Mouse (Mus musculus): ENCODE data around the gene Zswim3. TPM values are rescaled to one million over a fixed set of nuclear protein-coding genes. Genes with fewer than 3 reads are reported as not detected.
A peak's percentile ranks its signal among the peaks of the same experiment; 100 is the strongest.

Gene Zswim3
- polyA plus RNA-seq, 1 experiment from 2014 or later, result 5.9 TPM

DNA sequence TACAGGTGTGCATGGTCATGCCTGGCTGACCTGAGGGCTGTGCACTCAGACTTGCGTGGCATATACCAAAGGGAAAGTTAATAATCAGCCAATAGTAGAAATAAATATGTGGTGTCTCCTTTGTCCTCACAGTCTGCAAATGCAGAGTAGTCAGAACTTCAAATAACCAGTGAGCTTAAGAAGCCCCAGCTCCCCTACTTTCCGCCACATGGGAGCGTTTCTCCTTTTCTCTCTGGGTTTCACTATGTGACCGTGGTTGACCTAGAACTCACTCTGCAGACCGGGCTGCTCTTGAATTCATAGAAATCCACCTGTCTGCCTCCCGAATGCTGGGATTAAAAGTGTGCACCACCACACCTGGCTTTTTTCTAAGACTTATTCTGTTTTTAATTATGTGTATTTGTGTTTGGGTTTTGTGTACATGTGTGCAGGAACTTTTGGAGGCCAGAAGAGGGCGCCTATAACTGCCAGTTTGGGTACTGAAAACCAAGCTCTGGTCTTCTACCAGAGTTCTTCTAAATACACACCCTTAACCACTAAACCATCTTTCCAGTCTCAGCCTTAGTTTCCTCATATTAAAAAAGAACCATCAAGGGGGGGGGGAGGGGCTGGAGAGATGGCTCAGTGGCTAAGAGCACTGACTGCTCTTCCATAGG lies 20.8 kb upstream of the Zswim3 start:
- 79% methylated on average over 7 of the region's 7 CpGs for WGBS
- Histone ChIP-seq H3K36me3 (ENCODE audit: control insufficient read depth, insufficient read depth, low read length) (peaks cover 9% of the 10 kb centered on the region), H3K9ac (ENCODE audit: low read length) (no peak overlapping the region), H3K27ac (replicated peaks in 1 of 2; ENCODE audit: control insufficient read depth in 1 of 2, insufficient read depth in 1 of 2, low read depth in 2 of 2, low read length in 2 of 2) (no peak overlapping the region), H3K9me3 (ENCODE audit: control insufficient read depth, low read length) (no peaks in the 10 kb centered on the region), H3K4me1 (ENCODE audit: control insufficient read depth in 2 of 2, insufficient read depth in 2 of 2, low read length in 2 of 2) (peaks cover 6 to 16% of the 10 kb centered on the region in 2 experiments), H3K4me3 (ENCODE audit: control insufficient read depth in 1 of 2, insufficient read depth in 1 of 2, low read depth in 1 of 2, low read length in 2 of 2) (no peak overlapping the region), H3K4me2 (ENCODE audit: low read length) (no peak overlapping the region), H3K27me3 (ENCODE audit: control insufficient read depth, insufficient read depth, low read length) (no peaks in the 10 kb centered on the region)
- no peak for ATAC-seq (ENCODE audit: insufficient number of reproducible peaks, insufficient read depth, low FRiP score, low read depth)

DNA sequence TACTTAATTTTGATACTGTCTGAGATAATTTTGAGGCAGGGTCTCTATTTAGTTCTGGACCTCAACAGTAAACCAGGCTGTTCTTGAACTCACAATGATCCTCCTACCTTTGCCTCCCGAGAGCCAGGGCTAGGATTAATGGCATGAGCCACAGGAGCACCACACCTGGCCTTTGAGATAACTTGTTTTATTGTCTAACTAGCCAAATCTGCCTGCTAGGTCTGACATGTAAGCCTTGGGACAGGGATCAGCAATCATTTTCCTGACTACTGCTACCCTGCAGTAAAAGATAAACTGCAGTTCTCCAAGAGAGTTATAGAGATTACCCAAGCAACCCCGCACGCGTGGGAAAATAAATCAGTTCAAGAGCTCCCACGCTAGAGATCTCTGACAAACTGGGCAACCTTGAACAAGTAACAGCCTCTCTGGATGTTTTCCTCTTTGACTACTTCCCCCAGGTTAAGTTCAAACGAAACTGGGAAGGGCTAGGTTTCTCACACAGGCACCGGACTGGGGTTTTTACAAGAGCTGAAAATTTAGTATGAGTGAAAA lies 20.0 kb upstream of the Zswim3 start:
- H3K4me2 ChIP-seq (ENCODE audit: low read length), result peak overlapping the region; percentile 68
- ATAC-seq (ENCODE audit: insufficient number of reproducible peaks, insufficient read depth, low FRiP score, low read depth), result no peak
- peak overlapping the region; percentile 56 to 75 for H3K4me3 ChIP-seq (ENCODE audit: control insufficient read depth in 1 of 2, insufficient read depth in 1 of 2, low read depth in 1 of 2, low read length in 2 of 2)
- peaks cover 6 to 16% of the 10 kb centered on the region in 2 experiments for H3K4me1 ChIP-seq (ENCODE audit: control insufficient read depth in 2 of 2, insufficient read depth in 2 of 2, low read length in 2 of 2)
- peaks cover 18% of the 10 kb centered on the region for H3K36me3 ChIP-seq (ENCODE audit: control insufficient read depth, insufficient read depth, low read length)
- peak overlapping the region; percentile 80 for H3K9ac ChIP-seq (ENCODE audit: low read length)
- WGBS, result 4% methylated on average over 7 of the region's 7 CpGs
- peak overlapping the region; percentile 82 to 85 for H3K27ac ChIP-seq (replicated peaks in 1 of 2; ENCODE audit: control insufficient read depth in 1 of 2, insufficient read depth in 1 of 2, low read depth in 2 of 2, low read length in 2 of 2)
- H3K27me3 ChIP-seq (ENCODE audit: control insufficient read depth, insufficient read depth, low read length), result no peaks in the 10 kb centered on the region
- no peaks in the 10 kb centered on the region for H3K9me3 ChIP-seq (ENCODE audit: control insufficient read depth, low read length)

DNA sequence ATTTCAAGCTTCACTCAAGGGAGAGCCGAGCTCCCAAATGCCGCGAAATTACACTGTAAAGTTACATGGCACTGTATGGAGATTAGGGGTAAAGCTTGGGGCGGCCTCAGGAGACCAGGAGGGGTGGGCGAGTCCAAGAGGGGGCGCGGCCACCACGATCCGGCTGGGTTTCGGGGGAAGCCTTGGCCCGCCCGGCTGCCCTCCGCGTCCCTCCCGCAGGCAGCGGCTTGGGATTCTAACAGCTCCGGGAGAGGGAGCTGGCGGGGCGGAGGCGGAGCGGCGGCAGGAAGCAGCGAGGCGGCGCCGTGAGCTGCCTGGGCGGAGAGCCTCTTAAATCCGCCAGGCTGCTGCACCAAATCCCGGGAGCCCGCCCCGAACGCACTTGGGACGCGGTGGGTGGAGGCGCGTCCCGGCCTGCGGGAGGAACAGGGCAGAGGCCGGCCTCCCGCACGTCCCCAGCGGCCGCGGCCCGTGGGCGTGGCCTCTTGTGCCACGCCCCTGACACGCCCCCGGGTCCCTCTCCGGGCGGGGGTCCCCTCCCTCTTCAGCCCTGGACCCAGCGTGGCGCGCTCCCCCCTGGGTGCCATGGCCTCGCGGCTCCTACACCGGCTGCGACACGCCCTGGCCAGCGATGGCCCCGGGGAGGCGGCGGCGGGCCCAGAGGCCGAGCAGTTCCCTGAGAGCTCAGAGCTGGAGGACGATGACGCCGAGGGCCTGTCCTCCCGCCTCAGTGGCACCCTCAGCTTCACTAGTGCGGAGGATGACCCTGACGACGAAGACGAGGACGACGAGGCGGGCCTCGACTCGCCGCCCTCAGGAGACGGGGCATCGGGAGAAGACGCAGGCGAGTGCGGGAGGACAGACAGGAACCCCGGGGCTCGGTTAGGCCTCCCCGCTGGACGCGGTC lies 19.2 kb upstream of the Zswim3 start, which contains the start of gene Snx21:
Snx21 (plus strand) TSS at position 343 of the 907 bp plus-strand sequence.
- ATAC-seq (ENCODE audit: insufficient number of reproducible peaks, insufficient read depth, low FRiP score, low read depth), result peak; percentile 92
- WGBS, result under 1% methylated on average over 76 of the region's 89 CpGs

DNA sequence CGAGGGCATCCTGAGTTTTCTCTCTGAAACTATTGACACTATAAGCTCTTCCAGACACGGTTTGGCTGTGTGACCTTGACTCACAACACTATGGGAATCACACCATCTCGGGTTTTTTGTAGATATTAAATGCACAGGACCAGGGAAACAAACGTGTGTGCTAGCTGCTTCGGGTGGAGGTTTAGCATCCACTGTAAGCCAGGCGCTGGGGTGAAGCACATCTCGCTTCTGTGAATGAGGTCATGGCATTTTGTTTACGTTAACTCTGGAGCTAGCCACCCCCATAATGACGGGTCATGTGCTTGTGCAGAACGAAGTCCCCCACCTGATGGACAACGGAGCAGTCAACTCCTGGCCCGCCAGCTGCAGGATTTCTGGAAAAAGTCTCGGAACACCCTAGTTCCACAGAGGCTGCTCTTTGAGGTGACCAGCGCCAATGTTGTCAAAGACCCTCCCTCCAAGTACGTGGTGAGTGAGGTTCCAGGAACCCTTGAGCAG lies 18.5 kb upstream of the Zswim3 start:
- H3K4me1 ChIP-seq (ENCODE audit: control insufficient read depth in 2 of 2, insufficient read depth in 2 of 2, low read length in 2 of 2), result peaks cover 6 to 16% of the 10 kb centered on the region in 2 experiments
- H3K9ac ChIP-seq (ENCODE audit: low read length), result peak overlapping the region; percentile 80
- 3% methylated on average over 15 of the region's 15 CpGs for WGBS
- H3K36me3 ChIP-seq (ENCODE audit: control insufficient read depth, insufficient read depth, low read length), result peaks cover 31% of the 10 kb centered on the region
- H3K27me3 ChIP-seq (ENCODE audit: control insufficient read depth, insufficient read depth, low read length), result no peaks in the 10 kb centered on the region
- H3K27ac ChIP-seq (replicated peaks in 1 of 2; ENCODE audit: control insufficient read depth in 1 of 2, insufficient read depth in 1 of 2, low read depth in 2 of 2, low read length in 2 of 2), result peak overlapping the region; percentile 79 to 85
- H3K9me3 ChIP-seq (ENCODE audit: control insufficient read depth, low read length), result no peaks in the 10 kb centered on the region
- H3K4me3 ChIP-seq (ENCODE audit: control insufficient read depth in 1 of 2, insufficient read depth in 1 of 2, low read depth in 1 of 2, low read length in 2 of 2), result peak overlapping the region; percentile 56 to 75
- peak overlapping the region; percentile 68 for H3K4me2 ChIP-seq (ENCODE audit: low read length)
- no peak for ATAC-seq (ENCODE audit: insufficient number of reproducible peaks, insufficient read depth, low FRiP score, low read depth)

More for the DNA sequence above, 19.2 kb upstream of the Zswim3 start, which contains the start of gene Snx21:
- Histone ChIP-seq H3K9me3 (ENCODE audit: control insufficient read depth, low read length) (no peaks in the 10 kb centered on the region), H3K9ac (ENCODE audit: low read length) (peak within 1 kb of the TSS; percentile 80), H3K4me1 (ENCODE audit: control insufficient read depth in 2 of 2, insufficient read depth in 2 of 2, low read length in 2 of 2) (peaks cover 6 to 16% of the 10 kb centered on the region in 2 experiments), H3K4me3 (ENCODE audit: control insufficient read depth in 1 of 2, insufficient read depth in 1 of 2, low read depth in 1 of 2, low read length in 2 of 2) (peak within 1 kb of the TSS; percentile 56 to 75), H3K36me3 (ENCODE audit: control insufficient read depth, insufficient read depth, low read length) (peaks cover 24% of the 10 kb centered on the region), H3K27me3 (ENCODE audit: control insufficient read depth, insufficient read depth, low read length) (no peaks in the 10 kb centered on the region), H3K4me2 (ENCODE audit: low read length) (peak within 1 kb of the TSS; percentile 68), H3K27ac (replicated peaks in 1 of 2; ENCODE audit: control insufficient read depth in 1 of 2, insufficient read depth in 1 of 2, low read depth in 2 of 2, low read length in 2 of 2) (peak within 1 kb of the TSS; percentile 82 to 85)

DNA sequence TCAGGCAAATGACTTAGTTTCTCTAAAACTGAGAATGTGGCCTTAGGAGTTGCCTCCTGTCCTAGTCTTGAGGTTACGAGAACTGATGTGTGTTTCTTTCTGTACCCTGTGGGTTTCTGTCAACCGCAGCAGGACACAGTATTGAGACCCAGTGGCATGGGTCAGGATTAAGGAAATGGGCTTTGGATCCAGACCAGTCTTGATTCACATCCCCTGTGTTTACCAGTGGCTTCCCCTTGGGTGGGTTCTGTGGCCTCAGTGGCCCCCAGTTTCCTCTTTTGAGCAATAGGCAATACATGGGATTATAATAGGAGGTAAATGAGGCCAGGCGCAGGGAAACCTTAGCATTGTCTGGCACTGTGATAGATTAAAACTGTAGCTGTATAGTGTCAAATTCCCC lies 17.9 kb upstream of the Zswim3 start:
- WGBS, result 80% methylated on average over 3 of the region's 3 CpGs
- Histone ChIP-seq H3K9ac (ENCODE audit: low read length) (peak overlapping the region; percentile 80), H3K36me3 (ENCODE audit: control insufficient read depth, insufficient read depth, low read length) (peaks cover 37% of the 10 kb centered on the region), H3K4me1 (ENCODE audit: control insufficient read depth in 2 of 2, insufficient read depth in 2 of 2, low read length in 2 of 2) (peaks cover 6 to 16% of the 10 kb centered on the region in 2 experiments), H3K27me3 (ENCODE audit: control insufficient read depth, insufficient read depth, low read length) (no peaks in the 10 kb centered on the region), H3K4me2 (ENCODE audit: low read length) (peak overlapping the region; percentile 68), H3K27ac (replicated peaks in 1 of 2; ENCODE audit: control insufficient read depth in 1 of 2, insufficient read depth in 1 of 2, low read depth in 2 of 2, low read length in 2 of 2) (peak overlapping the region; percentile 79 to 85; a peak in 3 of 4 replicates), H3K4me3 (ENCODE audit: control insufficient read depth in 1 of 2, insufficient read depth in 1 of 2, low read depth in 1 of 2, low read length in 2 of 2) (peak overlapping the region; percentile 56 to 75), H3K9me3 (ENCODE audit: control insufficient read depth, low read length) (no peaks in the 10 kb centered on the region)
- no peak for ATAC-seq (ENCODE audit: insufficient number of reproducible peaks, insufficient read depth, low FRiP score, low read depth)

DNA sequence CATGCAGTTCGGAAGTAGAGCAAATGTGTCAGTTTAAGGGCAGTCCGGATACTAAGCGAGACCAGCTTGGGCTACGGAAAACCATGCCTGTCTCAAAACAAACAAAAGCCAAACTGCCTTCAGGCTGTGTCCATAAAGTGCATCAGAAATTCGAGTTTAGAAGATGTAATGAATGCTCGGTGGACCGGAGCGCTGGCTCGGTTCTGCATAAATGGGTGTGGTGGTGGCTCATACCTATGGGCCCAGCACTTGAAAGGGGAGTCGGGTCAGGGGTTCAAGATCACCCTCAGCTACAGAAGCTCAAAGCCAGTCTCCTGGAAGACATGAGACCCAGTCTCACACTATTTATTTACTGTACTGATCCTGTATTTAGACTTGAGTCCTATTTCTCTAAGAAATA lies 17.1 kb upstream of the Zswim3 start:
- no peak for ATAC-seq (ENCODE audit: insufficient number of reproducible peaks, insufficient read depth, low FRiP score, low read depth)
- WGBS, result 88% methylated on average over 10 of the region's 10 CpGs

DNA sequence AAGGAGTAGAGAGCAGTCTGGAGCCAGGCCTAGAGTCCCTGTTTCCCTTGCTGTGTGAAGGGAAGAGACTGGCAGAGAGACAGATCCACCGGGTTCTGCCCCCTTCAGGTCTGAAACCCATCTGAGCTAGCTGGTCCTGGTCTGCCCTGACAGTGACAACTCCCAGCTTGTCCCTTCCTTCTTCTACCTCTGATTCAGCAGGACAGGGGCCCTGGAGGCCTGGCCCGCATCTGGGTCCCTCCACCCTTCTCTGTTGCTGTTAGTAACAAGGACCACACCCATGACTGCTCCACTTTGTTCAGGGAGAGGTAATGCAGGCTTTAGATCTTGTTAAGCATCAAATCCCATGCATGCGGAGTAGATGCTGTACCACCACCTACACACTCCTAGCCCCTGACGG lies 16.5 kb upstream of the Zswim3 start:
- Histone ChIP-seq H3K9ac (ENCODE audit: low read length) (no peak overlapping the region), H3K27me3 (ENCODE audit: control insufficient read depth, insufficient read depth, low read length) (no peaks in the 10 kb centered on the region), H3K4me3 (ENCODE audit: control insufficient read depth in 1 of 2, insufficient read depth in 1 of 2, low read depth in 1 of 2, low read length in 2 of 2) (no peak overlapping the region), H3K9me3 (ENCODE audit: control insufficient read depth, low read length) (no peaks in the 10 kb centered on the region), H3K4me1 (ENCODE audit: control insufficient read depth in 2 of 2, insufficient read depth in 2 of 2, low read length in 2 of 2) (peaks cover 8 to 23% of the 10 kb centered on the region in 2 experiments), H3K27ac (replicated peaks in 1 of 2; ENCODE audit: control insufficient read depth in 1 of 2, insufficient read depth in 1 of 2, low read depth in 2 of 2, low read length in 2 of 2) (no peak overlapping the region), H3K4me2 (ENCODE audit: low read length) (no peak overlapping the region), H3K36me3 (ENCODE audit: control insufficient read depth, insufficient read depth, low read length) (peaks cover 46% of the 10 kb centered on the region)
- 60% methylated on average over 4 of the region's 4 CpGs for WGBS
- ATAC-seq (ENCODE audit: insufficient number of reproducible peaks, insufficient read depth, low FRiP score, low read depth), result no peak

More for the DNA sequence above, 17.1 kb upstream of the Zswim3 start:
- Histone ChIP-seq H3K27ac (replicated peaks in 1 of 2; ENCODE audit: control insufficient read depth in 1 of 2, insufficient read depth in 1 of 2, low read depth in 2 of 2, low read length in 2 of 2) (no peak overlapping the region), H3K36me3 (ENCODE audit: control insufficient read depth, insufficient read depth, low read length) (peaks cover 44% of the 10 kb centered on the region), H3K4me1 (ENCODE audit: control insufficient read depth in 2 of 2, insufficient read depth in 2 of 2, low read length in 2 of 2) (peaks cover 6 to 18% of the 10 kb centered on the region in 2 experiments), H3K4me2 (ENCODE audit: low read length) (peak overlapping the region; percentile 68; the same call in 1 of the 2 replicates), H3K4me3 (ENCODE audit: control insufficient read depth in 1 of 2, insufficient read depth in 1 of 2, low read depth in 1 of 2, low read length in 2 of 2) (no peak overlapping the region), H3K9ac (ENCODE audit: low read length) (no peak overlapping the region), H3K27me3 (ENCODE audit: control insufficient read depth, insufficient read depth, low read length) (no peaks in the 10 kb centered on the region), H3K9me3 (ENCODE audit: control insufficient read depth, low read length) (no peaks in the 10 kb centered on the region)
